Mouse (Mus musculus) T-helper 2 cell (primary cell): ENCODE results near the gene Ciapin1.

Experiments used
- in situ Hi-C: fragments of 300-600 bp; cut with MboI, MseI; formaldehyde crosslinking; loops from one replicate; pipeline ENCODE4 v1.15.1; 2025; ENCODE audit warnings: high pct_unique_total_duplicates

Gene Ciapin1

GRCm38 (mm10) chr8:94837662-94838574, at the start of gene Ciapin1, which contains the start of gene Coq9:
Ciapin1 (minus strand) TSS chr8:94838358.
Coq9 (plus strand) TSS chr8:94838321.
- in situ Hi-C loops: loop anchor here (25.0 kb wide), 2 partner anchors 826 to 974 kb away; partner anchors contain the start of genes Amfr and Cnot1

DNA sequence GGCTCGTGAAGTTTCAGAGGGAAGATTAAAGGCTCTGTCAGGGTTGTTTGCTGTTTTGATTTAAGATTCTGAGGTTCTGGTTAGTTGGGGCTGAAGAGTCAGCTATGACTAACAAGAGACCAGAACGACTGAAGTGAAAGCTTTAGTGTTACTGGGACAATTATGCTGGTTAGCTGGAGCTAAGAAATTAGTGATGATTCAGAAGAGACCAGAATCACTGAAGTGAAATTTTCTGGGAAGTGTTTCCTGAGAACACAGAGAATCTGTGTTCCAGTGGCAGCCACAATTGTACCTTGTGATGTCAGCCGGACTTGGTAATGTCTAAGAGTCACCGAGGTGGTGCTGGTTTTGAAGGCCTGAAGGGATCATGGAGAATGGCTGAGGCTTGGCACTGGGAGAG, 42.6 kb upstream of the Ciapin1 start:
- in situ Hi-C loops: no loop called here

DNA sequence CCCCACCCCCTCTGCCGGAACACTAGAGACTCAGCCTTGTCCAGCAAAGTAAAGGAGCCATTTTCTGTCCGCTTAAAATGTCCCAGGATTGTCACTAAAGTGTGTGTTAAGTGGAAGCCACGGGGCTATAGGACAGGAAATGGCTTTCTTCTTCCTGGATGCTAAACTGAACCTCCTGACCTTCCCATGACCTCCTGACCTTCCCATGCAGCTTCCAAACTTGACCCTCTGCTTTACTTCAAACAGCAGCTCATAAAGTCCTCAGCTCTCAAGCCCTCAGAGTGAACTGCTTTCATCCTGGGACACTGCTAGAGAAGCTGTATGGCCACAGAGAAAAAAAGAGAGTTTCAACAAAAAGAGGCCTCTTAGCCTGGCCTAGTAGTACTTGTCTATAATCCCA, 38.7 kb upstream of the Ciapin1 start:
- in situ Hi-C loops: no loop called here

- in situ Hi-C loops: no loop called here
These were observed 38.1 kb upstream of the Ciapin1 start, which contains the start of gene Dok4 for GRCm38 (mm10) chr8:94876197-94876730. Dok4 (minus strand) TSS chr8:94876330.

DNA sequence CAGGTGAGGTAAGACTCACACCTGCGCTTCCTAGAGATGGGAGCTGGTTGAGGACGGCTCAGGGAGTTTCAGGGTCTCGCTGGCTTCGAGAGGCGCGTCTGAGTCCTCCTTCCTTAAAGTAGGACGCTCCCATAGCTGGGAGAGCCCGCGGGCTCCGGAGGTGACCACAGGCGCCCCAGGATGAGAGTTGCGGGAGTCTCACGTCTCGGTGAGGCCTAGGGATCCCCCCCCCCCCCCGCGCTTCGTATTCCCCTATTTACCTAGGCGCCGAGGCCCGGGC, 37.7 kb upstream of the Ciapin1 start:
- in situ Hi-C loops: no loop called here

- in situ Hi-C loops: no loop called here
These were observed 37.1 kb upstream of the Ciapin1 start for GRCm38 (mm10) chr8:94875096-94875870.

- in situ Hi-C loops: no loop called here
These were observed 36.2 kb upstream of the Ciapin1 start for GRCm38 (mm10) chr8:94874358-94874757.

DNA sequence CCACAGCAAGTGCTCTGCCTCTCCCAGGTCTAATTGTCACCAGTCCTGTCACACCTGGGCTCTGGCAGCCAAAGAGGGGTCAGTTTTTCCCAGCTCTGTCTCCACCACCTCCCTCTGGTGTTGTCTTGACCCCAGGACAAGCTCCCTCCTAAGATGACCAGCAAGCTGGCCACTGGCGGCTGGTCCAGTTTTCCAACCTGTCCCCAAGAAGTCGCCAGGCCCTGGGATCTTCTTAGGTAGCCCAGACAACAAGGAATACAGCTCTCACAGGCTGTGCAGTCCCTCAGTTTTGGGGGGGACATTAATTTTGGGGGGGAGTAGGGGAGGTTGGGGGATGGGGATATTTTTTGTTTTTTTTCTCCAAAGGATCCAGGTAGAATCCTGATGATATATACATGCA, 34.4 kb upstream of the Ciapin1 start:
- in situ Hi-C loops: no loop called here

GRCm38 (mm10) chr8:94872156-94872555, 34.0 kb upstream of the Ciapin1 start:
- in situ Hi-C loops: no loop called here

- in situ Hi-C loops: no loop called here
These were observed 33.1 kb upstream of the Ciapin1 start for GRCm38 (mm10) chr8:94871108-94871894.

GRCm38 (mm10) chr8:94870474-94871107, 32.4 kb upstream of the Ciapin1 start:
- in situ Hi-C loops: no loop called here

- in situ Hi-C loops: no loop called here
These were observed 31.8 kb upstream of the Ciapin1 start for GRCm38 (mm10) chr8:94870003-94870402.

DNA sequence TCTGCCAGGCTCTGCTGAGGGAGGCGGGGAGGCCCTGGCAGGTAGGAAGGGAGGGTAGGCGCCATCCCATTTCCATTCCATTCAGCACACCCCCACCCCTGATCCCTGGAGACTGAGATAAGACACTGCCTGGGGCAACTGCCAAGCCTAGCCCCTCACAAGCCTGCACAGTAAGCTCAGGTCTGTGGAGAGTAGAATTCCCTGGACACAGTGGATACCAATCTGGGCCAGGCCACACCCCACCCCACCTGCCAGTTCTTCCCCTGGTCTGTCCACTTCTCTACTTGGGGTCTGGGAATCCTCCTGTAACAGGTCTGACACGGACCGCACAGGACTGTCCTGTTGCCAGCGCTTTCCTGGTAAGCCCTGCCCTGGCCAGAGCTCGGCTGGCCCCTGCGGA, 31.0 kb upstream of the Ciapin1 start:
- in situ Hi-C loops: loop anchor here (5.0 kb wide), 1 partner anchor 38 kb away; no protein-coding TSS in a partner anchor

DNA sequence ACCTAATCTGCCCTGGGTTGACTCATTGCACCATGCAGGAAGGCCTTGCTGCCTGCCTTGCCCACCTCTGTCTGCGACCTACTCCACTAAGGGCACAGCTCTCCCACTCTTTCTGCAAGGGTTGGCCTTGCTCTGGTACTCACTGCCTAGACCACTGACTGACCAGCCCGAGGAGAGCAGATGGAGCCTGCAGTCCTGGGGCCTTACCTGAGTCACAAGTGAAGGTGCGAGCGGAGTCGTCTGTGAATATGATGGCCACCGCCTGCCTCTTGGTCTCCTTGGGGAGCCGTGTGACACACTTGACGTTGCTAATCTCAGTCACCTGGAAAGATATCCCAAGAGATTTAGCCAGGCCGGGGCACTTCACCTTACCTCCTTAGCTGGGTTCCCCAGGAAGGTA, 28.8 kb upstream of the Ciapin1 start:
- in situ Hi-C loops: loop anchor here (5.0 kb wide), 1 partner anchor 40 kb away; no protein-coding TSS in a partner anchor

DNA sequence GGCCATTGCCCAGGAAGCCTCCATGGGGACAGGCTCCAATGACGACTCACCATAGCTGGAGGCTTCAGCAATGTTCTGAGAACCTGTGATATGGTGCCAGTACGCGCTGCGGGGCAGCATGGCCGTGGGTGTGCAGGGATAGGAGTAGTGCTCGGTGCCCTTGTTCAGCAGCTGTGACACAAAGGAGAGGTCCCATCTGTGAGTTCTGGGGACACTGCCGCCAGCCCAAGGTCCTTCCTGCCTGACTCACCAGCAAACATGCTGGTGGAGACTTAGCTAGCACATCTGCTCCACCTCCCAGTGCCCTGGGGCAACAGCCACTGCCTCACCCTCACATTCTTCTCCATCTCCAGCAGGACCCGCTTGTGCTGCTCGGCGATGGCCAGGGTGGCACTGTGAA, 27.1 kb upstream of the Ciapin1 start:
- in situ Hi-C loops: loop anchor here (5.0 kb wide), 1 partner anchor 42 kb away; no protein-coding TSS in a partner anchor

GRCm38 (mm10) chr8:94863897-94864673, 25.9 kb upstream of the Ciapin1 start:
- in situ Hi-C loops: no loop called here

DNA sequence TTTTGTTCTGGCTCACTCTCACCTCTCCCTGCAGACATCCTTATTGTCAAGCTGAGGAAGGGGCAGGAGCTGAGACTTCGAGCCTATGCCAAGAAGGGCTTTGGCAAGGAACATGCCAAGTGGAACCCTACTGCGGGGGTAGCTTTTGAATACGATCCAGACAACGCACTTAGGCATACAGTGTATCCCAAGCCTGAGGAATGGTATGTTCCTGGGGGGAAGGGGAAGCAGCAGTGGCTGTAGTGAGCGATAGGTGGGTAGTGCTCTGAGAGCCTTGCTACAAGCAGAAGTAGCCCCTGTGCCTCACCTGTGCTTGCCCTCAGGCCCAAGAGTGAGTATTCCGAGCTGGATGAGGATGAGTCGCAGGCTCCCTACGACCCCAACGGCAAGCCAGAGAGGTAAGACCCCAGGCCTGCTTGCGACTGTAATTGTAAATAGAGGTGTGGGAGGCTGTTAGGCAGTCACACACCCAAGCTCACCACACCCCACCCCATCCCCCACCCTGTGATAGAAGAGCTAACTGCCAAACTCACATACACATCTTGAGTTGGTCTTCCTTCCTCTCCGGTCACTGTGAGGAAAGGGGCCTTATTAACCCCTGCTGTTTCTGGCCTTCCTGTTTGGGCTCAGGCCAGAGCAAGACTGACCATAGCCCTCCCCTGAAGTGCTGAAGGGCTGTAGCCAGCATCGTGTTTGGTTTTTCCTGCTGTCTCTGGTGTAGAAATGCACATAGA, 24.5 kb upstream of the Ciapin1 start:
- in situ Hi-C loops: no loop called here

GRCm38 (mm10) chr8:94861352-94861910, 23.3 kb upstream of the Ciapin1 start:
- in situ Hi-C loops: no loop called here
